20 mouse cellular contexts compared by ENCODE assay signal in the genomic region with DNA sequence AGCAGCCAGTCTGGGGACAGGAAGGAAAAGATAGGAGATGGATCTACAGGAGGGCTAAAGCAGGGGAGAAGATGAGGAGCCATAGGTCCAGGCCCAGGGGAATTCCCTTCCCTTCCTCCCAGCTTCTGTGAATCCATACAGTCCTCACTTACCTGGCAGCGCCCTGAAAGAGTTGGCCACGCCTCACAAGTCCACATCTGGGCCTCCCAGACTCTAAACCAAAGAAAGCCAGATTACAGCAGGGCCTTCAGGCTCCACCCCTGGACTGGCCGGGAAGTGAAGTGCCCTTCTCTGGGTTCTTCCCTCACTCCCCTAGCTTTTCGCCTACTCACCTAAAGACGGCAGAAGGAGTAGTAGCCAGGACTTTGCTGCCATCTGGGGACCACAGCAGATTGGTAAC. TPM values are rescaled to one million over a fixed set of nuclear protein-coding genes. Genes with fewer than 3 reads are reported as not detected.
"Had no signal": no experiment of that assay in that cellular context is flagged by ENCODE, and none has a peak within 500 bp of the region (broad histone marks: within the 10 kb centered on the region; RNA-seq: fewer than 3 reads in every experiment).

No protein-coding gene starts in this region.

- H3K27me3 ChIP-seq: liver, embryonic 13.5 days; liver, embryonic 15.5 days; lung, embryonic 15.5 days; megakaryocyte, embryonic 14.5 days; midbrain, embryonic 12.5 days; midbrain, embryonic 15.5 days; neural tube, embryonic 12.5 days had no signal

- H3K27ac ChIP-seq: liver, embryonic 13.5 days; liver, embryonic 15.5 days; lung, embryonic 15.5 days; macrophage; midbrain, embryonic 12.5 days; midbrain, embryonic 15.5 days; neural tube, embryonic 12.5 days had no signal

- H3K9ac ChIP-seq: liver, embryonic 13.5 days; liver, embryonic 15.5 days; liver, postnatal 0 days; lung, embryonic 15.5 days; midbrain, embryonic 12.5 days; midbrain, embryonic 15.5 days; neural tube, embryonic 12.5 days had no signal

- ATAC-seq: liver, postnatal 0 days; lung, postnatal 0 days; midbrain, embryonic 15.5 days had no signal

- H3K9me3 ChIP-seq: liver, embryonic 13.5 days; liver, embryonic 15.5 days; lung, embryonic 15.5 days; megakaryocyte, embryonic 14.5 days; midbrain, embryonic 12.5 days; midbrain, embryonic 15.5 days; neural tube, embryonic 12.5 days had no signal

- H3K4me3 ChIP-seq: liver, embryonic 13.5 days; liver, embryonic 15.5 days; lung, embryonic 15.5 days; megakaryocyte, embryonic 14.5 days; midbrain, embryonic 12.5 days; midbrain, embryonic 15.5 days; neural tube, embryonic 12.5 days had no signal

- DNase-seq: liver, embryonic 13.5 days; liver, postnatal 0 days; lung, adult 2 months; lung, postnatal 14 days; lung, postnatal 36 days; right cerebral cortex, postnatal 14 days; thymus, adult 2 months; thymus, postnatal 36 days had no signal

- H3K4me2 ChIP-seq: liver, embryonic 13.5 days; liver, embryonic 15.5 days; lung, embryonic 15.5 days; midbrain, embryonic 12.5 days; midbrain, embryonic 15.5 days; neural tube, embryonic 12.5 days had no signal

- H3K4me1 ChIP-seq: liver, embryonic 13.5 days; liver, embryonic 15.5 days; lung, embryonic 15.5 days; midbrain, embryonic 12.5 days; midbrain, embryonic 15.5 days; neural tube, embryonic 12.5 days had no signal

RNA-seq across cellular contexts. Expression of a gene that starts 27.4 kb away (rescaled TPM):
- total RNA-seq: megakaryocyte progenitor cell, adult 5-6 weeks; monocyte, adult 5-6 weeks; neutrophil, adult 5-6 weeks had no signal
- polyA plus RNA-seq: liver, embryonic 15.5 days; liver, postnatal 0 days; lung, postnatal 0 days; macrophage; spleen, adult 2 months had no signal
